Mouse (Mus musculus) erythroid progenitor cell, adult 5-6 weeks (primary cell): Measurements from ENCODE around the gene Pola2. TPM values are rescaled to one million over a fixed set of nuclear protein-coding genes. Genes with fewer than 3 reads are reported as not detected.

Experiments
- ATAC-seq: replicated peaks from 2 replicates; pipeline ENCODE4 v1.8.0; 2016; ENCODE audit warnings: moderate number of reproducible peaks, mild to moderate bottlenecking, moderate TSS enrichment, inconsistent platforms; ENCODE audit not compliant: poor library complexity, low FRiP score, severe bottlenecking
- total RNA-seq, 2 experiments: library from RNA; stranded (forward) in 1 of 2; stranded (reverse) in 1 of 2; fragments of 150-400 nt in 1 of 2; fragments of 186-747, 209-891 nt in 1 of 2; gene quantifications; 2 replicates each; pipeline versions ENCODE4 v1.2.3 to v1.2.4; 2015 to 2017; ENCODE audit warnings: low replicate concordance in 2 of 2

Gene Pola2
- total RNA-seq, 2 experiments from 2014 or later, result 71.9 to 72.5 TPM

- peak; percentile 92 for ATAC-seq
Observed at GRCm38 (mm10) chr19:5912103-5913006, 51.6 kb downstream of the Pola2 start.

GRCm38 (mm10) chr19:5911430-5912102, 52.4 kb downstream of the Pola2 start:
- ATAC-seq, result 0 out of 2 replicates have a peak, but pooled peaks have one; percentile 6

- ATAC-seq, result no peak
Observed at GRCm38 (mm10) chr19:5910221-5910620, 53.8 kb downstream of the Pola2 start.

GRCm38 (mm10) chr19:5907275-5907674, 56.7 kb downstream of the Pola2 start:
- no peak for ATAC-seq

GRCm38 (mm10) chr19:5894002-5894678, 69.9 kb downstream of the Pola2 start, which contains the start of gene Tigd3:
Gene Tigd3 (minus strand): TSS chr19:5894149.
- peak; percentile 96 for ATAC-seq

- ATAC-seq, result peak; percentile 27
Observed at GRCm38 (mm10) chr19:5893282-5894001, 70.6 kb downstream of the Pola2 start.

- ATAC-seq, result no peak
Observed at GRCm38 (mm10) chr19:5892735-5893134, 71.3 kb downstream of the Pola2 start.

GRCm38 (mm10) chr19:5892262-5892661, 71.7 kb downstream of the Pola2 start:
- ATAC-seq, result no peak

GRCm38 (mm10) chr19:5891521-5892258, 72.3 kb downstream of the Pola2 start:
- ATAC-seq, result no peak

Other genes starting within 250 kb of the Pola2 start
- gene Ehbp1l1, start 237.9 kb downstream of the Pola2 start, total RNA-seq (2015; ENCODE audit: low replicate concordance), result 176 and 250 TPM in 2 replicates
- gene Ehbp1l1, start 237.9 kb downstream of the Pola2 start, total RNA-seq (2017; ENCODE audit: low replicate concordance), result 668 and 983 TPM in 2 replicates
- gene Fam89b, start 234.5 kb downstream of the Pola2 start, total RNA-seq (2015; ENCODE audit: low replicate concordance), result 67.9 and 77.8 TPM in 2 replicates
- gene Fam89b, start 234.5 kb downstream of the Pola2 start, total RNA-seq (2017; ENCODE audit: low replicate concordance), result 18.7 and 41.5 TPM in 2 replicates
- 2.5 and 10.1 TPM in 2 replicates for gene Ltbp3, start 223.3 kb downstream of the Pola2 start, total RNA-seq (2015; ENCODE audit: low replicate concordance)
- 1.6 TPM in 1 of 2 replicates, not detected in the other for gene Ltbp3, start 223.3 kb downstream of the Pola2 start, total RNA-seq (2017; ENCODE audit: low replicate concordance)
- gene Scyl1, start 192.8 kb downstream of the Pola2 start, total RNA-seq (2015; ENCODE audit: low replicate concordance), result 18.4 and 24.1 TPM in 2 replicates
- gene Scyl1, start 192.8 kb downstream of the Pola2 start, total RNA-seq (2017; ENCODE audit: low replicate concordance), result 17.2 and 17.3 TPM in 2 replicates
- gene Frmd8, start 88.9 kb downstream of the Pola2 start, total RNA-seq (2015; ENCODE audit: low replicate concordance), result 3.6 and 9.2 TPM in 2 replicates
- gene Frmd8, start 88.9 kb downstream of the Pola2 start, total RNA-seq (2017; ENCODE audit: low replicate concordance), result 4.2 and 6.0 TPM in 2 replicates
- gene Slc25a45, start 86.4 kb downstream of the Pola2 start, total RNA-seq (2015; ENCODE audit: low replicate concordance), result 2.9 and 8.8 TPM in 2 replicates
- gene Slc25a45, start 86.4 kb downstream of the Pola2 start, total RNA-seq (2017; ENCODE audit: low replicate concordance), result 7.2 and 7.8 TPM in 2 replicates
- gene Tigd3, start 70.1 kb downstream of the Pola2 start, total RNA-seq (2015; ENCODE audit: low replicate concordance), result 3.8 and 4.7 TPM in 2 replicates
- gene Tigd3, start 70.1 kb downstream of the Pola2 start, total RNA-seq (2017; ENCODE audit: low replicate concordance), result 8.2 and 9.4 TPM in 2 replicates
- 25.9 and 71.7 TPM in 2 replicates for gene Dpf2, start 51.2 kb downstream of the Pola2 start, total RNA-seq (2015; ENCODE audit: low replicate concordance)
- gene Dpf2, start 51.2 kb downstream of the Pola2 start, total RNA-seq (2017; ENCODE audit: low replicate concordance), result 43.9 and 168 TPM in 2 replicates
- 0.72 TPM in 1 of 2 replicates, not detected in the other for gene Cdc42ep2, start 39.4 kb downstream of the Pola2 start, total RNA-seq (2015; ENCODE audit: low replicate concordance)
- gene Cdc42ep2, start 39.4 kb downstream of the Pola2 start, total RNA-seq (2017; ENCODE audit: low replicate concordance), result not detected in 2 replicates
- not detected in 2 replicates for gene Slc22a20, start 21.9 kb upstream of the Pola2 start, total RNA-seq (2015; ENCODE audit: low replicate concordance)
- gene Slc22a20, start 21.9 kb upstream of the Pola2 start, total RNA-seq (2017; ENCODE audit: low replicate concordance), result not detected in 2 replicates
- 38.1 and 49.7 TPM in 2 replicates for gene Capn1, start 51.7 kb upstream of the Pola2 start, total RNA-seq (2015; ENCODE audit: low replicate concordance)
- gene Capn1, start 51.7 kb upstream of the Pola2 start, total RNA-seq (2017; ENCODE audit: low replicate concordance), result 63.8 and 64.3 TPM in 2 replicates
- gene Syvn1, start 82.4 kb upstream of the Pola2 start, total RNA-seq (2015; ENCODE audit: low replicate concordance), result 29.3 and 45.8 TPM in 2 replicates
- 16.8 and 20.8 TPM in 2 replicates for gene Syvn1, start 82.4 kb upstream of the Pola2 start, total RNA-seq (2017; ENCODE audit: low replicate concordance)
- gene Mrpl49, start 93.6 kb upstream of the Pola2 start, total RNA-seq (2015; ENCODE audit: low replicate concordance), result 27.2 and 31.4 TPM in 2 replicates
- 13.0 and 40.8 TPM in 2 replicates for gene Mrpl49, start 93.6 kb upstream of the Pola2 start, total RNA-seq (2017; ENCODE audit: low replicate concordance)
- gene Fau, start 93.6 kb upstream of the Pola2 start, total RNA-seq (2015; ENCODE audit: low replicate concordance), result 666 and 864 TPM in 2 replicates
- gene Fau, start 93.6 kb upstream of the Pola2 start, total RNA-seq (2017; ENCODE audit: low replicate concordance), result 450 and 703 TPM in 2 replicates
- 5.9 and 7.2 TPM in 2 replicates for gene Znhit2, start 97.0 kb upstream of the Pola2 start, total RNA-seq (2015; ENCODE audit: low replicate concordance)
- gene Znhit2, start 97.0 kb upstream of the Pola2 start, total RNA-seq (2017; ENCODE audit: low replicate concordance), result 3.0 and 5.7 TPM in 2 replicates
- gene Tm7sf2, start 104.2 kb upstream of the Pola2 start, total RNA-seq (2015; ENCODE audit: low replicate concordance), result 14.1 TPM in 1 of 2 replicates, not detected in the other
- 1.9 TPM in 1 of 2 replicates, not detected in the other for gene Tm7sf2, start 104.2 kb upstream of the Pola2 start, total RNA-seq (2017; ENCODE audit: low replicate concordance)
- gene Vps51, start 113.0 kb upstream of the Pola2 start, total RNA-seq (2015; ENCODE audit: low replicate concordance), result 17.3 and 30.2 TPM in 2 replicates
- gene Vps51, start 113.0 kb upstream of the Pola2 start, total RNA-seq (2017; ENCODE audit: low replicate concordance), result 10.5 and 10.9 TPM in 2 replicates
- not detected in 2 replicates for gene Tmem262, start 115.8 kb upstream of the Pola2 start, total RNA-seq (2015; ENCODE audit: low replicate concordance)
- not detected in 2 replicates for gene Tmem262, start 115.8 kb upstream of the Pola2 start, total RNA-seq (2017; ENCODE audit: low replicate concordance)
- gene Gm28374, start 118.1 kb upstream of the Pola2 start, total RNA-seq (2015; ENCODE audit: low replicate concordance), result not detected in 2 replicates
- gene Gm28374, start 118.1 kb upstream of the Pola2 start, total RNA-seq (2017; ENCODE audit: low replicate concordance), result not detected in 2 replicates
- 6.3 and 6.5 TPM in 2 replicates for gene Zfpl1, start 120.8 kb upstream of the Pola2 start, total RNA-seq (2015; ENCODE audit: low replicate concordance)
- gene Zfpl1, start 120.8 kb upstream of the Pola2 start, total RNA-seq (2017; ENCODE audit: low replicate concordance), result 20.0 and 23.5 TPM in 2 replicates
- 70.3 and 72.1 TPM in 2 replicates for gene Cdca5, start 120.8 kb upstream of the Pola2 start, total RNA-seq (2015; ENCODE audit: low replicate concordance)
- 56.7 and 64.8 TPM in 2 replicates for gene Cdca5, start 120.8 kb upstream of the Pola2 start, total RNA-seq (2017; ENCODE audit: low replicate concordance)
- 21.4 TPM in 1 of 2 replicates, not detected in the other for gene AC131692.1, start 130.2 kb upstream of the Pola2 start, total RNA-seq (2015; ENCODE audit: low replicate concordance)
- 12.1 and 29.4 TPM in 2 replicates for gene AC131692.1, start 130.2 kb upstream of the Pola2 start, total RNA-seq (2017; ENCODE audit: low replicate concordance)
- gene Naaladl1, start 141.6 kb upstream of the Pola2 start, total RNA-seq (2015; ENCODE audit: low replicate concordance), result 14.7 and 15.9 TPM in 2 replicates
- 6.4 and 9.8 TPM in 2 replicates for gene Naaladl1, start 141.6 kb upstream of the Pola2 start, total RNA-seq (2017; ENCODE audit: low replicate concordance)
- 2.5 and 5.9 TPM in 2 replicates for gene Sac3d1, start 154.4 kb upstream of the Pola2 start, total RNA-seq (2015; ENCODE audit: low replicate concordance)
- 4.4 and 4.6 TPM in 2 replicates for gene Sac3d1, start 154.4 kb upstream of the Pola2 start, total RNA-seq (2017; ENCODE audit: low replicate concordance)
- gene Snx15, start 164.1 kb upstream of the Pola2 start, total RNA-seq (2015; ENCODE audit: low replicate concordance), result 52.8 and 61.6 TPM in 2 replicates
- 23.8 and 39.4 TPM in 2 replicates for gene Snx15, start 164.1 kb upstream of the Pola2 start, total RNA-seq (2017; ENCODE audit: low replicate concordance)
- 2.5 and 7.1 TPM in 2 replicates for gene Batf2, start 176.8 kb upstream of the Pola2 start, total RNA-seq (2015; ENCODE audit: low replicate concordance)
- gene Batf2, start 176.8 kb upstream of the Pola2 start, total RNA-seq (2017; ENCODE audit: low replicate concordance), result 1.7 TPM in 1 of 2 replicates, not detected in the other
- 17.2 and 19.8 TPM in 2 replicates for gene Arl2, start 177.3 kb upstream of the Pola2 start, total RNA-seq (2015; ENCODE audit: low replicate concordance)
- 9.4 and 17.3 TPM in 2 replicates for gene Arl2, start 177.3 kb upstream of the Pola2 start, total RNA-seq (2017; ENCODE audit: low replicate concordance)
- gene Majin, start 220.2 kb upstream of the Pola2 start, total RNA-seq (2015; ENCODE audit: low replicate concordance), result not detected in 2 replicates
- gene Majin, start 220.2 kb upstream of the Pola2 start, total RNA-seq (2017; ENCODE audit: low replicate concordance), result not detected in 2 replicates